Mouse (Mus musculus) liver, postnatal 0 days (tissue): ENCODE measurements around the gene Crim1.

Experiments
- CTCF ChIP-seq: sonication (generic); IDR thresholded peaks from 2 replicates; pipeline ENCODE4 v1.5.1; 2016; ENCODE audit warnings: antibody characterized with exemption, low read depth
- EP300 ChIP-seq: IDR thresholded peaks from 2 replicates; pipeline ENCODE4 v1.6.1; 2016; ENCODE audit warnings: antibody characterized with exemption, low read depth, mild to moderate bottlenecking

DNA sequence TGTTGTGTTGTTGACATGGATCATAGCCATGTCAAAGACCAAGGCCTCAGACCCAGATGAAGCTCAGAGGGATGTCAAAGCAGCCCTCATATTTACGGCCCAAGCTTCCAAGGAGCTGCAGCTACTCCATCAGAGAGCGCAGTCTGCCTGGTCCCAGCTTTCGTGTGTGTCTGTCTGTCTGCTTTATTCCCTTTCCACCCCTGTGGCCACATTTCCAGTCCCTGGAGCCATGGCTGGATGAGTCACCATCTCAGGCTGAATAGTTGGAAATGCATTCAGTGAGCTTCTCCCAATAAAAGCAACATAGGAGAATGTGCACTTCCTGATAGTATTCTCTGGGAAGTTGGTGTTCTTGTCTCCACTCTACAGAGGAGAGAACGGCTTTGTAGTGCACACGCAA is 3.9 kb upstream of the Crim1 start:
- TF ChIP-seq CTCF: no peak
- TF ChIP-seq EP300: no peak
